Mouse (Mus musculus) megakaryocyte progenitor cell, adult 5-6 weeks (primary cell): Measurements from ENCODE around the gene Ndrg3. TPM values are rescaled to one million over a fixed set of nuclear protein-coding genes. Genes with fewer than 3 reads are reported as not detected.

ENCODE experiments used
- total RNA-seq, 2 experiments: library from RNA; stranded (forward) in 1 of 2; stranded (reverse) in 1 of 2; fragments of 157-497, 149-512 nt in 1 of 2; fragments of 200-1000 nt in 1 of 2; gene quantifications; 2 replicates each; pipeline versions ENCODE4 v1.2.3 to v1.2.4; 2015 to 2017

Ndrg3 gene
- total RNA-seq, 2 experiments from 2014 or later, result 24.2 to 27.1 TPM

Other genes starting within 250 kb of the Ndrg3 start
- not detected in 2 replicates for gene Myl9, start 216.6 kb downstream of the Ndrg3 start, total RNA-seq (2015)
- not detected in 2 replicates for gene Myl9, start 216.6 kb downstream of the Ndrg3 start, total RNA-seq (2017)
- gene Tgif2, start 152.0 kb downstream of the Ndrg3 start, total RNA-seq (2015), result 7.2 and 7.9 TPM in 2 replicates
- 10.7 and 12.5 TPM in 2 replicates for gene Tgif2, start 152.0 kb downstream of the Ndrg3 start, total RNA-seq (2017)
- gene 4930518I15Rik, start 134.1 kb downstream of the Ndrg3 start, total RNA-seq (2015), result 0.42 and 3.0 TPM in 2 replicates
- 1.2 TPM in 1 of 2 replicates, not detected in the other for gene 4930518I15Rik, start 134.1 kb downstream of the Ndrg3 start, total RNA-seq (2017)
- gene Rab5if, start 128.9 kb downstream of the Ndrg3 start, total RNA-seq (2015), result 377 and 404 TPM in 2 replicates
- gene Rab5if, start 128.9 kb downstream of the Ndrg3 start, total RNA-seq (2017), result 204 and 210 TPM in 2 replicates
- 0.10 and 0.57 TPM in 2 replicates for gene Sla2, start 104.9 kb downstream of the Ndrg3 start, total RNA-seq (2015)
- gene Sla2, start 104.9 kb downstream of the Ndrg3 start, total RNA-seq (2017), result 0.37 and 0.92 TPM in 2 replicates
- gene Dsn1, start 15.1 kb upstream of the Ndrg3 start, total RNA-seq (2015), result 15.0 and 17.1 TPM in 2 replicates
- 68.2 and 78.2 TPM in 2 replicates for gene Dsn1, start 15.1 kb upstream of the Ndrg3 start, total RNA-seq (2017)
- 1.9 and 2.9 TPM in 2 replicates for gene Soga1, start 87.2 kb upstream of the Ndrg3 start, total RNA-seq (2015)
- 2.3 and 2.4 TPM in 2 replicates for gene Soga1, start 87.2 kb upstream of the Ndrg3 start, total RNA-seq (2017)
- gene Tldc2, start 95.0 kb upstream of the Ndrg3 start, total RNA-seq (2015), result not detected in 2 replicates
- not detected in 2 replicates for gene Tldc2, start 95.0 kb upstream of the Ndrg3 start, total RNA-seq (2017)
- gene Samhd1, start 143.2 kb upstream of the Ndrg3 start, total RNA-seq (2015), result 90.6 and 93.0 TPM in 2 replicates
- gene Samhd1, start 143.2 kb upstream of the Ndrg3 start, total RNA-seq (2017), result 60.4 and 62.9 TPM in 2 replicates
- 78.8 and 85.2 TPM in 2 replicates for gene Rbl1, start 212.5 kb upstream of the Ndrg3 start, total RNA-seq (2015)
- 74.0 and 89.5 TPM in 2 replicates for gene Rbl1, start 212.5 kb upstream of the Ndrg3 start, total RNA-seq (2017)